Mouse (Mus musculus) heart, postnatal 10 days (tissue): Measurements from ENCODE around the gene Camk2n1. TPM values are rescaled to one million over a fixed set of nuclear protein-coding genes. Genes with fewer than 3 reads are reported as not detected.
"Not testable (repeated sequence)": the region's sequence is repeated elsewhere in the genome, so short reads cannot be mapped to it uniquely, and the experiment has no call there.

Source experiments
- DNase-seq, 2 experiments: peaks; one replicate each; pipeline ENCODE4 v3.0.0; 2021
- intact Hi-C: fragments of 180-260 bp; cut with DNase I; formaldehyde crosslinking; loops from one replicate; pipeline ENCODE4 v1.15.1; 2025
- total RNA-seq, 2 experiments: library from RNA; stranded (reverse); gene quantifications; 2 replicates each; pipeline ENCODE4 v1.2.3; 2021

Gene Camk2n1
- total RNA-seq: 10 to 100 TPM in 1 of 2 experiments, 1 to 10 TPM in 1; 9.8 to 10.1 TPM

GRCm38 (mm10) chr4:138453753-138454570 is at the start of gene Camk2n1:
Camk2n1 (plus strand) TSS chr4:138454314.
- peak; percentile 77 to 81 for DNase-seq
- intact Hi-C loops: no loop called here

GRCm38 (mm10) chr4:138404806-138405205 is 49.3 kb upstream of the Camk2n1 start:
- DNase-seq: peak in 1 of 2 experiments; percentile 48
- intact Hi-C loops: no loop called here

GRCm38 (mm10) chr4:138407479-138408194 is 46.5 kb upstream of the Camk2n1 start:
- DNase-seq: peak; percentile 39 to 51
- intact Hi-C loops: no loop called here

- no peak for DNase-seq
- intact Hi-C loops: no loop called here
These were observed 43.1 kb upstream of the Camk2n1 start for GRCm38 (mm10) chr4:138411011-138411410.

GRCm38 (mm10) chr4:138411504-138412121 is 42.5 kb upstream of the Camk2n1 start:
- intact Hi-C loops: no loop called here
- no peak for DNase-seq

GRCm38 (mm10) chr4:138414725-138415124 is 39.4 kb upstream of the Camk2n1 start:
- DNase-seq: peak in 1 of 2 experiments; percentile 38
- intact Hi-C loops: no loop called here

GRCm38 (mm10) chr4:138415991-138416390 is 38.1 kb upstream of the Camk2n1 start:
- intact Hi-C loops: no loop called here
- DNase-seq: no peak

- no peak for DNase-seq
- intact Hi-C loops: no loop called here
These were observed 37.7 kb upstream of the Camk2n1 start for GRCm38 (mm10) chr4:138416414-138416813.

- intact Hi-C loops: no loop called here
- DNase-seq: no peak
These were observed 36.2 kb upstream of the Camk2n1 start for GRCm38 (mm10) chr4:138417882-138418281.

GRCm38 (mm10) chr4:138418340-138418957 is 35.7 kb upstream of the Camk2n1 start:
- intact Hi-C loops: no loop called here
- DNase-seq: no peak

- DNase-seq: no peak
- intact Hi-C loops: no loop called here
These were observed 29.1 kb upstream of the Camk2n1 start for GRCm38 (mm10) chr4:138425028-138425427.

GRCm38 (mm10) chr4:138425604-138426003 is 28.5 kb upstream of the Camk2n1 start:
- DNase-seq: not testable (repeated sequence)
- intact Hi-C loops: loop anchor here (1.0 kb wide), 2 partner anchors 46 to 106 kb away; no protein-coding TSS in a partner anchor

- intact Hi-C loops: loop anchor here (1.0 kb wide), 2 partner anchors 48 to 108 kb away; no protein-coding TSS in a partner anchor
These were observed 27.1 kb upstream of the Camk2n1 start for GRCm38 (mm10) chr4:138426778-138427705.

GRCm38 (mm10) chr4:138429778-138430177 is 24.3 kb upstream of the Camk2n1 start:
- peak; percentile 38 to 57 for DNase-seq
- intact Hi-C loops: no loop called here

More at GRCm38 (mm10) chr4:138426778-138427705, 27.1 kb upstream of the Camk2n1 start:
- peak; percentile 88 to 94 for DNase-seq

GRCm38 (mm10) chr4:138431340-138431739 is 22.8 kb upstream of the Camk2n1 start:
- no peak for DNase-seq

GRCm38 (mm10) chr4:138434347-138435316 is 19.5 kb upstream of the Camk2n1 start, which contains the start of gene Mul1:
Mul1 (plus strand) TSS chr4:138434671.
- intact Hi-C loops: no loop called here
- DNase-seq: peak; percentile 96 to 99

More at GRCm38 (mm10) chr4:138431340-138431739, 22.8 kb upstream of the Camk2n1 start:
- intact Hi-C loops: no loop called here

- DNase-seq: no peak
These were observed 14.1 kb upstream of the Camk2n1 start for GRCm38 (mm10) chr4:138440062-138440461.

GRCm38 (mm10) chr4:138444941-138445340 is 9.2 kb upstream of the Camk2n1 start:
- intact Hi-C loops: no loop called here
- no peak for DNase-seq

More at GRCm38 (mm10) chr4:138440062-138440461, 14.1 kb upstream of the Camk2n1 start:
- intact Hi-C loops: no loop called here
